Mouse (Mus musculus): ENCODE measurements around the gene Rac2. TPM values are rescaled to one million over a fixed set of nuclear protein-coding genes. Genes with fewer than 3 reads are reported as not detected.

The Rac2 gene
- total RNA-seq, 2 experiments from 2014 or later, result 1.4 to 1.7 TPM

GRCm38 (mm10) chr15:78583352-78583751, 10.8 kb upstream of the Rac2 start:
- Histone ChIP-seq H3K27ac (peak overlapping the region; percentile 66; the same call in 1 of the 2 replicates), H3K4me3 (no peak overlapping the region)
- no peak for TF ChIP-seq CTCF (IDR thresholded peaks at IDR 0.05)
- intact Hi-C loops (cut with DNase I), result loop anchor here (5.0 kb wide), 2 partner anchors 71 to 136 kb away; no protein-coding TSS in a partner anchor
- DNase-seq, result peak; percentile 79

- DNase-seq, result no peak
- H3K27ac ChIP-seq, result no peak overlapping the region
- no peak for TF ChIP-seq CTCF (IDR thresholded peaks at IDR 0.05)
- no peak overlapping the region for H3K4me3 ChIP-seq
- intact Hi-C loops (cut with DNase I), result no loop called here
Measured at GRCm38 (mm10) chr15:78576284-78576810, 3.8 kb upstream of the Rac2 start.

GRCm38 (mm10) chr15:78572270-78572600, 348 bp downstream of the Rac2 start:
- no peak for DNase-seq
- Histone ChIP-seq H3K27ac (no peak overlapping the region; the same call in 1 of the 2 replicates), H3K4me3 (peak overlapping the region; percentile 38)
- intact Hi-C loops (cut with DNase I), result no loop called here
- TF ChIP-seq CTCF (IDR thresholded peaks at IDR 0.05), result no peak

GRCm38 (mm10) chr15:78571554-78572269, 871 bp downstream of the Rac2 start:
- peak overlapping the region; percentile 38 for H3K4me3 ChIP-seq
- DNase-seq, result no peak
- no peak for TF ChIP-seq CTCF (IDR thresholded peaks at IDR 0.05)
- no peak overlapping the region for H3K27ac ChIP-seq
- intact Hi-C loops (cut with DNase I), result no loop called here

- no peak overlapping the region for H3K4me3 ChIP-seq
- H3K27ac ChIP-seq, result no peak overlapping the region
- DNase-seq, result no peak
- intact Hi-C loops (cut with DNase I), result no loop called here
- no peak for TF ChIP-seq CTCF (IDR thresholded peaks at IDR 0.05)
Measured at GRCm38 (mm10) chr15:78570170-78570569, 2.4 kb downstream of the Rac2 start.

- TF ChIP-seq CTCF (IDR thresholded peaks at IDR 0.05), result no peak
- H3K4me3 ChIP-seq, result no peak overlapping the region
- intact Hi-C loops (cut with DNase I), result no loop called here
- no peak overlapping the region for H3K27ac ChIP-seq
- DNase-seq, result no peak
Measured at GRCm38 (mm10) chr15:78567608-78568120, 4.9 kb downstream of the Rac2 start.

- intact Hi-C loops (cut with DNase I), result no loop called here
- no peak for TF ChIP-seq CTCF (IDR thresholded peaks at IDR 0.05)
- no peak overlapping the region for H3K4me3 ChIP-seq
- H3K27ac ChIP-seq, result no peak overlapping the region
- DNase-seq, result no peak
Measured at GRCm38 (mm10) chr15:78564764-78565435, 7.7 kb downstream of the Rac2 start.

- TF ChIP-seq CTCF (IDR thresholded peaks at IDR 0.05), result no peak
- Histone ChIP-seq H3K4me3 (no peak overlapping the region), H3K27ac (no peak overlapping the region)
- DNase-seq, result no peak
- intact Hi-C loops (cut with DNase I), result no loop called here
Measured at GRCm38 (mm10) chr15:78563937-78564336, 8.6 kb downstream of the Rac2 start.

- H3K27ac ChIP-seq, result no peak overlapping the region
- intact Hi-C loops (cut with DNase I), result no loop called here
- no peak for TF ChIP-seq CTCF (IDR thresholded peaks at IDR 0.05)
- no peak for DNase-seq
- no peak overlapping the region for H3K4me3 ChIP-seq
Measured at GRCm38 (mm10) chr15:78563344-78563743, 9.2 kb downstream of the Rac2 start.

GRCm38 (mm10) chr15:78559141-78559979, 13.2 kb downstream of the Rac2 start:
- no peak for TF ChIP-seq CTCF (IDR thresholded peaks at IDR 0.05)
- Histone ChIP-seq H3K27ac (no peak overlapping the region), H3K4me3 (no peak overlapping the region)
- no peak for DNase-seq
- intact Hi-C loops (cut with DNase I), result no loop called here

GRCm38 (mm10) chr15:78557693-78558535, 14.7 kb downstream of the Rac2 start:
- no peak for TF ChIP-seq CTCF (IDR thresholded peaks at IDR 0.05)
- DNase-seq, result no peak
- intact Hi-C loops (cut with DNase I), result no loop called here
- H3K27ac ChIP-seq, result no peak overlapping the region
- no peak overlapping the region for H3K4me3 ChIP-seq

Data from gastrocnemius, adult 2 months (tissue).